Mouse (Mus musculus) cerebral cortex, adult 2 months (tissue): ENCODE results near the gene B3gntl1.

ENCODE experiments used
- WGBS: fragments of 180-500 bp; shearing (Covaris S2); methylation state at CpG from one replicate; pipeline ENCODE4 v1.1.7; 2018; 5-methylcytosine and 5-hydroxymethylcytosine counted together

B3gntl1 gene

GRCm38 (mm10) chr11:121672990-121673572 is at the start of gene B3gntl1:
Gene B3gntl1, minus strand, starts transcription at chr11:121673153.
- under 1% methylated on average over 46 of the region's 46 CpGs for WGBS

- WGBS = 88% methylated on average over 2 of the region's 2 CpGs
Measured at GRCm38 (mm10) chr11:121722434-121722833, 49.5 kb upstream of the B3gntl1 start.

- 93% methylated on average over 3 of the region's 3 CpGs for WGBS
Measured at GRCm38 (mm10) chr11:121720752-121721151, 47.8 kb upstream of the B3gntl1 start.

- WGBS = 74% methylated on average over 6 of the region's 6 CpGs
Measured at GRCm38 (mm10) chr11:121717724-121718123, 44.8 kb upstream of the B3gntl1 start.

- 88% methylated on average over 2 of the region's 2 CpGs for WGBS
Measured at GRCm38 (mm10) chr11:121714745-121715485, 42.0 kb upstream of the B3gntl1 start.

- 88% methylated on average over 2 of the region's 2 CpGs for WGBS
Measured at GRCm38 (mm10) chr11:121713569-121713968, 40.6 kb upstream of the B3gntl1 start.

- 89% methylated on average over 6 of the region's 6 CpGs for WGBS
Measured at GRCm38 (mm10) chr11:121712987-121713386, 40.0 kb upstream of the B3gntl1 start.

GRCm38 (mm10) chr11:121710245-121710644 is 37.3 kb upstream of the B3gntl1 start:
- 98% methylated on average over 5 of the region's 5 CpGs for WGBS

GRCm38 (mm10) chr11:121709278-121709677 is 36.3 kb upstream of the B3gntl1 start:
- 83% methylated on average over 4 of the region's 4 CpGs for WGBS

- WGBS = 23% methylated on average over 7 of the region's 7 CpGs
Measured at GRCm38 (mm10) chr11:121706521-121707005, 33.6 kb upstream of the B3gntl1 start.

- 22% methylated on average over 16 of the region's 16 CpGs for WGBS
Measured at GRCm38 (mm10) chr11:121703619-121704215, 30.8 kb upstream of the B3gntl1 start.

GRCm38 (mm10) chr11:121702895-121703618 is 30.1 kb upstream of the B3gntl1 start:
- under 1% methylated on average over 40 of the region's 40 CpGs for WGBS

- 1% methylated on average over 63 of the region's 69 CpGs for WGBS
Measured at GRCm38 (mm10) chr11:121702111-121702894, 29.4 kb upstream of the B3gntl1 start.

- WGBS = 91% methylated on average over 5 of the region's 5 CpGs
Measured at GRCm38 (mm10) chr11:121701244-121701643, 28.3 kb upstream of the B3gntl1 start, which contains the start of gene Metrnl. Gene Metrnl, plus strand, starts transcription at chr11:121701544.

GRCm38 (mm10) chr11:121698381-121698955 is 25.5 kb upstream of the B3gntl1 start:
- 92% methylated on average over 5 of the region's 5 CpGs for WGBS

GRCm38 (mm10) chr11:121697271-121697670 is 24.3 kb upstream of the B3gntl1 start:
- 84% methylated on average over 4 of the region's 4 CpGs for WGBS

- WGBS = 94% methylated on average over 5 of the region's 5 CpGs
Measured at GRCm38 (mm10) chr11:121695304-121696064, 22.5 kb upstream of the B3gntl1 start.

GRCm38 (mm10) chr11:121688024-121688423 is 15.1 kb upstream of the B3gntl1 start:
- 80% methylated on average over 2 of the region's 2 CpGs for WGBS

- 76% methylated on average over 5 of the region's 5 CpGs for WGBS
Measured at GRCm38 (mm10) chr11:121686674-121687073, 13.7 kb upstream of the B3gntl1 start.

- WGBS = 82% methylated on average over 4 of the region's 4 CpGs
Measured at GRCm38 (mm10) chr11:121686091-121686490, 13.1 kb upstream of the B3gntl1 start.
